Mouse (Mus musculus) limb, embryonic 11.5 days (tissue): ENCODE data around the gene Galntl6. TPM values are rescaled to one million over a fixed set of nuclear protein-coding genes. Genes with fewer than 3 reads are reported as not detected.

Experiments used
- ATAC-seq: fragments of 200-750 bp; cut with Nextera tagmentation; 2 replicates; pipeline ENCODE4 v1.8.0; 2017; ENCODE audit warnings: low read depth; ENCODE audit not compliant: insufficient number of reproducible peaks, low FRiP score, low TSS enrichment
- DNase-seq: peaks from one replicate; pipeline ENCODE4 v3.0.0-alpha.2; 2015; ENCODE audit warnings: low spot score
- H3K27ac ChIP-seq: fragments of 300-500 bp; sonication (generic); replicated peaks from 2 replicates; pipeline ENCODE4 v1.5.1; 2014; ENCODE audit warnings: low read depth, mild to moderate bottlenecking, low read length
- H3K27me3 ChIP-seq: fragments of 300-500 bp; sonication (generic); 2 replicates; pipeline ENCODE4 v1.6.1; 2014; ENCODE audit warnings: mild to moderate bottlenecking, low read length, mixed read lengths; ENCODE audit not compliant: control insufficient read depth, insufficient read depth
- H3K36me3 ChIP-seq: fragments of 300-500 bp; sonication (generic); 2 replicates; pipeline ENCODE4 v1.6.1; 2014; ENCODE audit warnings: mild to moderate bottlenecking, low read length, moderate library complexity, mixed read lengths; ENCODE audit not compliant: control insufficient read depth, insufficient read depth
- H3K4me1 ChIP-seq: fragments of 300-500 bp; sonication (generic); 2 replicates; pipeline ENCODE4 v1.6.1; 2014; ENCODE audit warnings: low read length, mixed read lengths; ENCODE audit not compliant: control insufficient read depth, insufficient read depth
- H3K4me2 ChIP-seq: fragments of 300-500 bp; sonication (generic); 2 replicates; pipeline ENCODE4 v1.6.1; 2014; ENCODE audit warnings: low read depth, mild to moderate bottlenecking, moderate library complexity; ENCODE audit not compliant: severe bottlenecking
- H3K4me3 ChIP-seq: fragments of 300-500 bp; sonication (generic); 2 replicates; pipeline ENCODE4 v1.5.1; 2014; ENCODE audit warnings: low read depth, low read length
- H3K9ac ChIP-seq: fragments of 300-500 bp; sonication (generic); 2 replicates; pipeline ENCODE4 v1.6.1; 2014; ENCODE audit warnings: mild to moderate bottlenecking, low read length
- H3K9me3 ChIP-seq: fragments of 300-500 bp; sonication (generic); 2 replicates; pipeline ENCODE4 v1.6.1; 2016; ENCODE audit warnings: low read length; ENCODE audit not compliant: control insufficient read depth
- WGBS: fragments of 180-500 bp; shearing (Covaris S2); extraction: QIAGEN DNeasy Blood & Tissue Kit; methylation state at CpG from one replicate; pipeline ENCODE4 v1.1.7; 2014; 5-methylcytosine and 5-hydroxymethylcytosine counted together
- polyA plus RNA-seq: library from polyadenylated mRNA; unstranded; fragments of >200 nt; fragmentation: Nextera tagmentation; extraction: Ambion mirVana; gene quantifications from 2 replicates; pipeline ENCODE4 v1.2.1, GENCODE M21; 2014

Gene Galntl6
- polyA plus RNA-seq, 1 experiment from 2014 or later, result 0.45 TPM

- H3K36me3 ChIP-seq, result no peaks in the 10 kb centered on the region
- DNase-seq (no peak), ATAC-seq (no peak)
- no peak overlapping the region for H3K27ac ChIP-seq
- WGBS, result 45% methylated on average over 8 of the region's 8 CpGs
- H3K4me3 ChIP-seq, result no peak overlapping the region
- no peak overlapping the region for H3K4me2 ChIP-seq
- H3K27me3 ChIP-seq, result no peaks in the 10 kb centered on the region
- H3K9ac ChIP-seq, result no peak overlapping the region
- no peaks in the 10 kb centered on the region for H3K9me3 ChIP-seq
- H3K4me1 ChIP-seq, result no peaks in the 10 kb centered on the region
These were observed 694.6 kb downstream of the Galntl6 start for GRCm38 (mm10) chr8:58217885-58218284.

- no peak for ATAC-seq
- Histone ChIP-seq H3K4me1 (no peaks in the 10 kb centered on the region), H3K36me3 (no peaks in the 10 kb centered on the region), H3K27ac (no peak overlapping the region), H3K4me2 (no peak overlapping the region), H3K9ac (no peak overlapping the region), H3K4me3 (no peak overlapping the region), H3K27me3 (no peaks in the 10 kb centered on the region), H3K9me3 (no peaks in the 10 kb centered on the region)
- WGBS, result 85% methylated on average over 1 of the region's 1 CpGs
- DNase-seq, result no peak
These were observed 722.7 kb downstream of the Galntl6 start for GRCm38 (mm10) chr8:58189694-58190093.

- ATAC-seq, result no peak
- WGBS, result 16% methylated on average over 1 of the region's 1 CpGs
- no peak overlapping the region for H3K4me2 ChIP-seq
- no peaks in the 10 kb centered on the region for H3K9me3 ChIP-seq
- H3K27me3 ChIP-seq, result no peaks in the 10 kb centered on the region
- peak; percentile 52 for DNase-seq
- no peak overlapping the region for H3K27ac ChIP-seq
- no peak overlapping the region for H3K9ac ChIP-seq
- H3K4me3 ChIP-seq, result no peak overlapping the region
- H3K36me3 ChIP-seq, result no peaks in the 10 kb centered on the region
- H3K4me1 ChIP-seq, result no peaks in the 10 kb centered on the region
These were observed 765.5 kb downstream of the Galntl6 start for GRCm38 (mm10) chr8:58146961-58147360.

GRCm38 (mm10) chr8:58086733-58087132 lies 825.7 kb downstream of the Galntl6 start:
- no peaks in the 10 kb centered on the region for H3K36me3 ChIP-seq
- H3K9me3 ChIP-seq, result no peaks in the 10 kb centered on the region
- 67% methylated on average over 4 of the region's 4 CpGs for WGBS
- no peak overlapping the region for H3K4me2 ChIP-seq
- no peaks in the 10 kb centered on the region for H3K27me3 ChIP-seq
- ATAC-seq, result no peak
- no peak overlapping the region for H3K4me3 ChIP-seq
- H3K4me1 ChIP-seq, result no peaks in the 10 kb centered on the region
- DNase-seq, result no peak
- H3K9ac ChIP-seq, result no peak overlapping the region
- no peak overlapping the region for H3K27ac ChIP-seq

GRCm38 (mm10) chr8:58084931-58085330 lies 827.5 kb downstream of the Galntl6 start:
- no peak overlapping the region for H3K27ac ChIP-seq
- no peak overlapping the region for H3K9ac ChIP-seq
- no peaks in the 10 kb centered on the region for H3K9me3 ChIP-seq
- H3K4me2 ChIP-seq, result no peak overlapping the region
- H3K4me1 ChIP-seq, result no peaks in the 10 kb centered on the region
- H3K4me3 ChIP-seq, result no peak overlapping the region
- H3K36me3 ChIP-seq, result no peaks in the 10 kb centered on the region
- WGBS, result 82% methylated on average over 6 of the region's 6 CpGs
- DNase-seq (no peak), ATAC-seq (no peak)
- no peaks in the 10 kb centered on the region for H3K27me3 ChIP-seq

GRCm38 (mm10) chr8:58081715-58082114 lies 830.7 kb downstream of the Galntl6 start:
- Histone ChIP-seq H3K9ac (no peak overlapping the region), H3K9me3 (no peaks in the 10 kb centered on the region), H3K4me1 (no peaks in the 10 kb centered on the region), H3K27me3 (no peaks in the 10 kb centered on the region), H3K27ac (no peak overlapping the region), H3K36me3 (no peaks in the 10 kb centered on the region), H3K4me3 (no peak overlapping the region), H3K4me2 (no peak overlapping the region)
- 77% methylated on average over 5 of the region's 5 CpGs for WGBS
- ATAC-seq (no peak), DNase-seq (no peak)

- DNase-seq, result no peak
- no peak overlapping the region for H3K9ac ChIP-seq
- H3K4me2 ChIP-seq, result no peak overlapping the region
- 79% methylated on average over 4 of the region's 4 CpGs for WGBS
- no peaks in the 10 kb centered on the region for H3K36me3 ChIP-seq
- no peaks in the 10 kb centered on the region for H3K9me3 ChIP-seq
- H3K27me3 ChIP-seq, result no peaks in the 10 kb centered on the region
- H3K27ac ChIP-seq, result no peak overlapping the region
- ATAC-seq, result no peak
- no peaks in the 10 kb centered on the region for H3K4me1 ChIP-seq
- no peak overlapping the region for H3K4me3 ChIP-seq
These were observed 837.8 kb downstream of the Galntl6 start for GRCm38 (mm10) chr8:58074611-58075010.

GRCm38 (mm10) chr8:58073733-58074132 lies 838.7 kb downstream of the Galntl6 start:
- H3K9me3 ChIP-seq, result no peaks in the 10 kb centered on the region
- 97% methylated on average over 1 of the region's 1 CpGs for WGBS

GRCm38 (mm10) chr8:58032271-58032670 lies 880.2 kb downstream of the Galntl6 start:
- Histone ChIP-seq H3K27me3 (no peaks in the 10 kb centered on the region), H3K9me3 (no peaks in the 10 kb centered on the region), H3K4me2 (no peak overlapping the region), H3K4me1 (no peaks in the 10 kb centered on the region), H3K4me3 (no peak overlapping the region), H3K36me3 (no peaks in the 10 kb centered on the region), H3K9ac (no peak overlapping the region), H3K27ac (no peak overlapping the region)
- WGBS, result 79% methylated on average over 3 of the region's 3 CpGs
- no peak for ATAC-seq
- DNase-seq, result no peak

More at GRCm38 (mm10) chr8:58073733-58074132, 838.7 kb downstream of the Galntl6 start:
- H3K27ac ChIP-seq, result no peak overlapping the region
- H3K4me2 ChIP-seq, result no peak overlapping the region
- no peak overlapping the region for H3K4me3 ChIP-seq
- no peak for ATAC-seq
- no peak for DNase-seq
- no peaks in the 10 kb centered on the region for H3K27me3 ChIP-seq
- H3K9ac ChIP-seq, result no peak overlapping the region
- no peaks in the 10 kb centered on the region for H3K36me3 ChIP-seq
- H3K4me1 ChIP-seq, result no peaks in the 10 kb centered on the region
